Mouse (Mus musculus): ENCODE results near the gene Tbxa2r. TPM values are rescaled to one million over a fixed set of nuclear protein-coding genes. Genes with fewer than 3 reads are reported as not detected.
A peak's percentile ranks its signal among the peaks of the same experiment; 100 is the strongest.

Tbxa2r gene
- total and polyA plus RNA-seq, 3 experiments: 0.12 to 0.30 (median 0.13) TPM

GRCm38 (mm10) chr10:81356352-81356990 lies 27.9 kb downstream of the Tbxa2r start (continued):
- TF ChIP-seq MEF2A (IDR thresholded peaks at IDR 0.05; ENCODE audit: borderline replicate concordance, low read depth, low read length): 0 out of 2 replicates have a peak, but pooled peaks have one; percentile 12
- 0 out of 2 replicates have a peak, but pooled peaks have one; percentile 36 for TF ChIP-seq TBP (conservative IDR thresholded peaks at IDR 0.05; ENCODE audit: low read depth, low read length)
- TF ChIP-seq MAX (IDR thresholded peaks at IDR 0.05; ENCODE audit: low read length): peak; percentile 95
- TF ChIP-seq RAD21 (IDR thresholded peaks at IDR 0.05; ENCODE audit: low read depth, low read length): no peak
- 0 out of 2 replicates have a peak, but pooled peaks have one; percentile 25 for TF ChIP-seq CHD2 (IDR thresholded peaks at IDR 0.05; ENCODE audit: low read length)
- TF ChIP-seq IRF4 (IDR thresholded peaks at IDR 0.05; ENCODE audit: low read depth, low read length): no peak
- TF ChIP-seq ETS1 (conservative IDR thresholded peaks at IDR 0.05; ENCODE audit: low read depth, low read length): 0 out of 2 replicates have a peak, but pooled peaks have one; percentile 39

- H3K79me2 ChIP-seq (replicated peaks; ENCODE audit: control insufficient read depth, extremely low read depth, insufficient read depth, poor library complexity, severe bottlenecking): no peaks in the 10 kb centered on the region; the same call in 1 of the 2 replicates
- H3K4me1 ChIP-seq (ENCODE audit: control insufficient read depth in 1 of 2, insufficient read depth in 2 of 2): peaks cover 23 to 67% of the 10 kb centered on the region in 2 experiments
- in situ Hi-C loops (cut with MboI; ENCODE audit: low pct_ligation_motif_present, low pct_unique_long_range_greater_than_20kb, low sequenced_read_pairs): loop anchor here (10.0 kb wide), 1 partner anchor 162 kb away; no protein-coding TSS in a partner anchor
- H3K27ac ChIP-seq (ENCODE audit: insufficient read depth, low read depth): peak within 1 kb of the TSS; percentile 43
- H3K4me3 ChIP-seq (replicated peaks in 1 of 3; ENCODE audit: low read depth in 2 of 3, low read length in 2 of 3, poor library complexity in 1 of 3): peak within 1 kb of the TSS; percentile 81 to 92 (median 92)
- dilution Hi-C loops (cut with MboI; ENCODE audit: extremely low pct_ligation_motif_present, extremely low pct_unique_long_range_greater_than_20kb, low sequenced_read_pairs): no loop called here
- H3K4me2 ChIP-seq (ENCODE audit: insufficient read depth, low read depth, poor library complexity, severe bottlenecking): peak within 1 kb of the TSS; percentile 74
- H3K9me3 ChIP-seq (replicated peaks; ENCODE audit: low read length): no peaks in the 10 kb centered on the region
- peaks cover 14 to 28% of the 10 kb centered on the region in 2 experiments for H3K36me3 ChIP-seq (replicated peaks in 1 of 2; ENCODE audit: control insufficient read depth in 1 of 2, insufficient read depth in 1 of 2, low read length in 1 of 2)
- peak; percentile 81 for DNase-seq (ENCODE audit: extremely low read depth)
- H3K27me3 ChIP-seq (replicated peaks): no peaks in the 10 kb centered on the region
- H3K9ac ChIP-seq (ENCODE audit: insufficient read depth, low read depth): peak within 1 kb of the TSS; percentile 72
- TF ChIP-seq TBP (conservative IDR thresholded peaks at IDR 0.05; ENCODE audit: low read depth, low read length) (0 out of 2 replicates have a peak, but pooled peaks have one; percentile 12), MEF2A (IDR thresholded peaks at IDR 0.05; ENCODE audit: borderline replicate concordance, low read depth, low read length) (0 out of 2 replicates have a peak, but pooled peaks have one; percentile 12), CHD2 (IDR thresholded peaks at IDR 0.05; ENCODE audit: low read length) (peak; percentile 79), GABPA (IDR thresholded peaks at IDR 0.05; ENCODE audit: insufficient replicate concordance, low read depth, low read length) (no peak), MAZ (IDR thresholded peaks at IDR 0.05; ENCODE audit: low read depth, low read length) (peak; percentile 65; the same call in 1 of the 2 replicates), IRF4 (IDR thresholded peaks at IDR 0.05; ENCODE audit: low read depth, low read length) (0 out of 2 replicates have a peak, but pooled peaks have one; percentile 27), MAX (IDR thresholded peaks at IDR 0.05; ENCODE audit: low read length) (peak; percentile 62; the same call in 1 of the 2 replicates), POLR2A (IDR thresholded peaks at IDR 0.05; ENCODE audit: low read depth, low read length) (peak; percentile 71), E2F4 (IDR thresholded peaks at IDR 0.05; ENCODE audit: insufficient replicate concordance, low read depth, low read length) (0 out of 2 replicates have a peak, but pooled peaks have one; percentile 47), HCFC1 (IDR thresholded peaks at IDR 0.05; ENCODE audit: low read depth, low read length) (peak; percentile 62), TCF12 (IDR thresholded peaks at IDR 0.05; ENCODE audit: low read depth, low read length) (peak; percentile 64), ZKSCAN1 (IDR thresholded peaks at IDR 0.05; ENCODE audit: borderline replicate concordance, low read depth, low read length) (no peak), ETS1 (conservative IDR thresholded peaks at IDR 0.05; ENCODE audit: low read depth, low read length) (no peak), ELF1 (IDR thresholded peaks at IDR 0.05; ENCODE audit: low read depth, low read length) (peak; percentile 56), MYC (IDR thresholded peaks at IDR 0.05; ENCODE audit: low read depth, low read length) (peak; percentile 80), RAD21 (IDR thresholded peaks at IDR 0.05; ENCODE audit: low read depth, low read length) (no peak), ZC3H11A (IDR thresholded peaks at IDR 0.05; ENCODE audit: low read depth, low read length) (no peak), JUND (conservative IDR thresholded peaks at IDR 0.05; ENCODE audit: low read depth, low read length) (no peak), NRF1 (IDR thresholded peaks at IDR 0.05; ENCODE audit: low read depth, low read length) (peak; percentile 41; the same call in 1 of the 2 replicates), SIN3A (IDR thresholded peaks at IDR 0.05; ENCODE audit: low read length) (peak; percentile 51; the same call in 1 of the 2 replicates), NELFE (IDR thresholded peaks at IDR 0.05; ENCODE audit: low read depth, low read length) (peak; percentile 43), UBTF (IDR thresholded peaks at IDR 0.05; ENCODE audit: low read depth, low read length) (peak; percentile 78)
These were observed 28.7 kb downstream of the Tbxa2r start, which contains the start of gene Mfsd12 for GRCm38 (mm10) chr10:81356991-81357844. Mfsd12 (plus strand) TSS chr10:81357491.
